Mouse (Mus musculus) CD8-positive naive resting alpha-beta T cell, adult 2 months (primary cell): ENCODE data around the gene Gm13691.
"Not testable (repeated sequence)": the region's sequence is repeated elsewhere in the genome, so short reads cannot be mapped to it uniquely, and the experiment has no call there.

Experiments
- DNase-seq, 2 experiments: peaks; one replicate each; pipeline ENCODE4 v3.0.0; 2022; ENCODE audit warnings: low read depth in 2 of 2, low spot score in 2 of 2

Gene Gm13691

DNA sequence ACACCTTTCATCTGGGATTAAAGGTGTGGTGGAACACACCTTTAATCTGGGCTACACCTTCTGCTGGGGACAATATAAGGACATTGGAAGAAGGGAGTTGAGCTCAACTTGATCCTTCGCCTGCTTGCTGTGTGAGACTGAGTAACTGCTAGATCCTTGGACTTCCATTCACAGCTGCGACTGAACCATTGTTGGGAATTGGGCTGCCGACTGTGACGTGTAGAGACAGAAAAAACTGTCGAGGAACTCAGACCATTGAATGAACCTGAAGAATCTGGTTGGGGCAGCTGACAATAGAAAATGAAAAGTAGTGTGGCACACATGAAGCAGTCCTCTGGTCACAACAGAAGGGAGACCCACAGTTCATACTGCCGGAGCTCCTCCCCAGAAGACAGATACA lies at the start of gene Gm13691:
Gene Gm13691 (plus strand): TSS at position 301 of the 400 bp plus-strand sequence.
- not testable (repeated sequence) for DNase-seq

GRCm38 (mm10) chr2:83940931-83941361 lies 49.4 kb upstream of the Gm13691 start, which contains the start of gene Zswim2:
TSS of gene Zswim2 (minus strand) at chr2:83941228.
- DNase-seq: peak in 1 of 2 experiments; percentile 20

DNA sequence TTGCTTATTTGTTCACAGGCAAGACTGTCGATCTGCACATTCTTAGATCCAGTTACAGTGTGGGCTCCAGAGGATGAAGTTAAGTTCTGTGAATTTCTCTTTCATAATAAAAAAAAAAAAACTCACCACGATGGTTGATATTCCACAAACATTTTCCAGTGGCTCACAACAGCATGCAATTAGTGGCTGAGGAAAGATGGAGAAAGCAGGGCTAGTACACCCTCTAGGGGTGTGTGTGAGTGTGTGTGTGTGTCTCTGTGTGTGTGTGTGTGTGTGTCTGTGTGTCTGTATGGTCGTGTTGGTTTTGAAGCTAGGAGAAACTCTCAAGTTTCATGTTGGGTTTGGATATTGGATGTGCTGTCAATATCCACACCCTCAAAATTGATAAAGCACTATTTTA lies 49.0 kb upstream of the Gm13691 start:
- DNase-seq: no peak

DNA sequence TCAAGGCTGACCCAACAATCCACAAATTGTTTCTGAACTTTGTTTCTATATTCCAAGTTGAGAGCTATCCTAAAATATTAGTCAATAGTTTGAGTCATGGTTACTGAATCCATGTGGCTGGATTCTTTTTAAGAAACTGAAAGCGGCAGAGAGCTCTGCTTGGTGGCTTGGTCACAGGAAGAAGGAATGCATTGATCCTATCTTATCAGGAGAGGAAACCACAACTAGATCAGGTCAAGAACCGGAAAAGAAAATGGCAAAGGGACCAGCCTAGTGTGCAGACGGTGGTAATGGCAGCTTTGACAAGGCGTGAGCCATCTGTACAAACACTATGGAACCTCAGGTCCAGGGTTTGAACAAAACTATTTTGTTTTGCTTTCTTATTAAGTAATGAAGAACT lies 48.6 kb upstream of the Gm13691 start:
- no peak for DNase-seq

DNA sequence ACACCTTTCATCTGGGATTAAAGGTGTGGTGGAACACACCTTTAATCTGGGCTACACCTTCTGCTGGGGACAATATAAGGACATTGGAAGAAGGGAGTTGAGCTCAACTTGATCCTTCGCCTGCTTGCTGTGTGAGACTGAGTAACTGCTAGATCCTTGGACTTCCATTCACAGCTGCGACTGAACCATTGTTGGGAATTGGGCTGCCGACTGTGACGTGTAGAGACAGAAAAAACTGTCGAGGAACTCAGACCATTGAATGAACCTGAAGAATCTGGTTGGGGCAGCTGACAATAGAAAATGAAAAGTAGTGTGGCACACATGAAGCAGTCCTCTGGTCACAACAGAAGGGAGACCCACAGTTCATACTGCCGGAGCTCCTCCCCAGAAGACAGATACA lies 35.0 kb upstream of the Gm13691 start, which contains the start of gene Gm13698:
Gene Gm13698 (plus strand): TSS at position 301 of the 400 bp plus-strand sequence.
- not testable (repeated sequence) for DNase-seq

- not testable (repeated sequence) for DNase-seq
Observed at GRCm38 (mm10) chr2:83961203-83961602, 29.1 kb upstream of the Gm13691 start, which contains the start of gene Gm13693. TSS of gene Gm13693 (plus strand) at chr2:83961503.

GRCm38 (mm10) chr2:83967013-83967412 lies 23.3 kb upstream of the Gm13691 start, which contains the start of gene Gm13695:
TSS of gene Gm13695 (plus strand) at chr2:83967313.
- not testable (repeated sequence) for DNase-seq

DNA sequence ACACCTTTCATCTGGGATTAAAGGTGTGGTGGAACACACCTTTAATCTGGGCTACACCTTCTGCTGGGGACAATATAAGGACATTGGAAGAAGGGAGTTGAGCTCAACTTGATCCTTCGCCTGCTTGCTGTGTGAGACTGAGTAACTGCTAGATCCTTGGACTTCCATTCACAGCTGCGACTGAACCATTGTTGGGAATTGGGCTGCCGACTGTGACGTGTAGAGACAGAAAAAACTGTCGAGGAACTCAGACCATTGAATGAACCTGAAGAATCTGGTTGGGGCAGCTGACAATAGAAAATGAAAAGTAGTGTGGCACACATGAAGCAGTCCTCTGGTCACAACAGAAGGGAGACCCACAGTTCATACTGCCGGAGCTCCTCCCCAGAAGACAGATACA lies 17.5 kb upstream of the Gm13691 start, which contains the start of gene Gm13696:
Gene Gm13696 (plus strand): TSS at position 301 of the 400 bp plus-strand sequence.
- DNase-seq: not testable (repeated sequence)

DNA sequence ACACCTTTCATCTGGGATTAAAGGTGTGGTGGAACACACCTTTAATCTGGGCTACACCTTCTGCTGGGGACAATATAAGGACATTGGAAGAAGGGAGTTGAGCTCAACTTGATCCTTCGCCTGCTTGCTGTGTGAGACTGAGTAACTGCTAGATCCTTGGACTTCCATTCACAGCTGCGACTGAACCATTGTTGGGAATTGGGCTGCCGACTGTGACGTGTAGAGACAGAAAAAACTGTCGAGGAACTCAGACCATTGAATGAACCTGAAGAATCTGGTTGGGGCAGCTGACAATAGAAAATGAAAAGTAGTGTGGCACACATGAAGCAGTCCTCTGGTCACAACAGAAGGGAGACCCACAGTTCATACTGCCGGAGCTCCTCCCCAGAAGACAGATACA lies 11.7 kb upstream of the Gm13691 start, which contains the start of gene Gm13694:
Gene Gm13694 (plus strand): TSS at position 301 of the 400 bp plus-strand sequence.
- not testable (repeated sequence) for DNase-seq

DNA sequence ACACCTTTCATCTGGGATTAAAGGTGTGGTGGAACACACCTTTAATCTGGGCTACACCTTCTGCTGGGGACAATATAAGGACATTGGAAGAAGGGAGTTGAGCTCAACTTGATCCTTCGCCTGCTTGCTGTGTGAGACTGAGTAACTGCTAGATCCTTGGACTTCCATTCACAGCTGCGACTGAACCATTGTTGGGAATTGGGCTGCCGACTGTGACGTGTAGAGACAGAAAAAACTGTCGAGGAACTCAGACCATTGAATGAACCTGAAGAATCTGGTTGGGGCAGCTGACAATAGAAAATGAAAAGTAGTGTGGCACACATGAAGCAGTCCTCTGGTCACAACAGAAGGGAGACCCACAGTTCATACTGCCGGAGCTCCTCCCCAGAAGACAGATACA lies 5.9 kb upstream of the Gm13691 start, which contains the start of gene Gm13697:
Gene Gm13697 (plus strand): TSS at position 301 of the 400 bp plus-strand sequence.
- DNase-seq: not testable (repeated sequence)

DNA sequence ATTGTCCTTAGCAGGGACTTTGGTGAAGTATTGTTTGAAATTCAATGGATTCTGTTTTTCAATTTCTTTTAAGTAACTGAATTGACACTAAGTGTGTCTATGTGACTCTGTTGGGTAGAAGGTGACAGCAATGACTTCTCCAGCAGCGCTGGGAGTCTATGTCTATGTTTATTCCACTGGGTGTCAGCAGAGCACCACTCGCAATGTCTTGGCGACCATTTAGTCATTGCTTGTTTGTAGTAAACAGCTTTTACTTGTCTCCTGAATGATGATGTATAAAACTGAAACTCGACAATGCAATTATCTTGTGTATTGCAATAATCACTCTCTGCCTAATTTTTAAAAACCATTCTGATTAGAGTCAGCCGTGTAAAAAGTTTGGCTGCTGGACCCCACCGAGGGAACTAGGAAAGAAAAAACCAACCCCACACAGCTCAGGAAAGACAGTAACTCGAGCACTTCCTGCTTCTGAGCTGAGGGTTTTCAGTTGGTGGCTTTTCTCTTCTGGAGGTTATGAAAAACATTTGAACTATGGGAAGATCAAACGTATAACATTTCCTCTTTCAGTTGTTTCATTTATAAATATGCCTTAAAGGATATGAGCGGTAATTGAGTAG lies 3.4 kb downstream of the Gm13691 start:
- peak; percentile 55 to 71 for DNase-seq

- DNase-seq: not testable (repeated sequence)
Observed at GRCm38 (mm10) chr2:83994526-83994925, 4.2 kb downstream of the Gm13691 start.

GRCm38 (mm10) chr2:84008913-84009312 lies 18.6 kb downstream of the Gm13691 start:
- no peak for DNase-seq

- DNase-seq: no peak
Observed at GRCm38 (mm10) chr2:84009818-84010217, 19.5 kb downstream of the Gm13691 start.

DNA sequence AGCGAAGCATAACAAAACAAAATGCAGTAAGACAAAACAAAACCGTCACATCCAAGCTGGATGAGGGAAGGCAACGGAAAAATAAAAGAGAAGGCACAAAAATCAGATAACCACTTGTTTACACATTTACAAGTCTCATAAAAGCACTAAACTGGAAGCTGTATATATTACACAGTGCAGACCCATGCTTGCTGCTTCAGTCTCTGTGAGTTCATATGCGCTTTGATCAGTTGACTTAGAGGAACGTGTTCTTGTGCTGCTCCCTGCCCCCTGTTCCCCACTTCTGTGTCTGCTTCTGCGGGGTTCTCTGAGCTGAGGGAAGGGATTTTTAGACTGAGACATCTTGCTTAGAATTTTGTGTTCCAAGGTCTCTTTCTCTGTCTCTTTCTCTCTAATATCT lies 24.2 kb downstream of the Gm13691 start:
- no peak for DNase-seq

GRCm38 (mm10) chr2:84016291-84016690 lies 25.9 kb downstream of the Gm13691 start:
- peak; percentile 61 to 63 for DNase-seq

DNA sequence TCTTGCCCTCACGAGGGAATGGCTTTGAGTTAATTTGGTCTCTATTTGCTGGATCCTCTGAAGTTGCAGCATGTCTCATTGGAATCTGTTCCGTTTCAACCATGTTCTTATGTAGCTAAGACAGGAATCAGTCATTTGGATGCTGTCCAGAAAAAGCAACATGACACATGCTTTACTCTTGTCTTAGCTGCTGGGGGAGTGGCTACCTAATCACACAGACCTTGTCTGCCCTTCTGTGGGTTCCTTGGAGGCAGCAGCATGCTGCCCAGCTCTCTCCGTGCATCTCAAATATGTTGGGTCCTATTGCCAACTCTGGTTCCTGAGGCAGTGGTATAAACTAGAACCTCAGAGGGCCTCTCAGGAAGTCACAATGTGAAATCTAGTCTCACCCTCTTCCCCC lies 28.0 kb downstream of the Gm13691 start:
- no peak for DNase-seq

DNA sequence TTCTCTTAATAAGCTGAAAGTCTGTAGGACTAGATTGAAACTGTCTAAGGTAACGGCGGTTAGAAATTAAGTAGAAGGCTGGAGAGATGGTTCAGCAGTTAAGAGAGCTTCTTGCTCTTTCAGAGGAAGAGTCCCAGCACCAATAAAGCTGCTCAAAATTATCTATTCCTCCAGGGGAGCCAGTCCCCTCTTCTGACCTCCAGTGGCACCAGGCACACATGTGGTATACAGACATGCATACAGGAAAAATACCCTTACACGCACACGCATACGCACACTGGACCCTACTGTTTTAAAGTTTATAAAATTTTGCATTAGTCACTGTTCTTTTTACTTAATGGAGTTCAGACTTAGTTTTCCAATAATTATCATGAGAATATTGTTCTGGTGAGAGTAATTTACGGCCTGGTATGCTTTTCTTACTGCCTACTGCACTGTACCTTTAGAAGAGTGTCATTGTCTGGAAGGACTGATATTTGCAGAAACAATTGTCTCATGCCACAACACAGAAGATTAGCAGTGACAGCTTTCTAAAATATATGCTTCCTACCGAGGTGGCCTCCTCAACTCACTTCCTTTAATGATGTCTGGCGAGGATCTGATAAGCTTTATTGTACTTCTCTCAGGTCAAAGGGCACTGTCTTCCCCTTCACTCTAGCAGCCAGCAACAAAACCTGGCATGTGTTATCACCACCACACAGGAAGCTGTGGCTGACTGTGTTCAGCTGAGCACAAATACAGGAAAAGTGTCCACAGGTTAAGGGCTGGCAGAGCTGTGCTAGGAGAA lies 29.4 kb downstream of the Gm13691 start:
- DNase-seq: peak; percentile 23 to 30

- DNase-seq: no peak
Observed at GRCm38 (mm10) chr2:84021930-84022329, 31.6 kb downstream of the Gm13691 start.

DNA sequence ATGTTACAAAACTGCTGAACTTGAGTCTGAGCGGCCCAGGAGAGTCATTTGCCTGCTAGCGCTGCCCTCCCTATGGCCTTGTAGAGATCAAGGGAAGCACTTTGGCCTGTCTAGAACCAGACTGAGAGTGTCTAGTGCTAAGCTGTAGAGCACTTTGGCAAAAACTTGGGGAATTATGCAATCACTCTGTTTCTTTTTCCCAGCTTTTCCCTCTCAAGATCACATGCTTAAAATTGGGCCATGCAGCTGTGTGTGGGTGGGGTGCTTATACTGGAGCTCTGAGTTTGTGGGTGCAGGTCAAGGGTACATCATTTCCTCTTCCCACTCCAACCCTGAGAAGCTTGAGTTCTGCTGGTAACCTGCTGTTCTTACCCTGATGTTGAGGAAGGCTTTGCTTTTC lies 32.6 kb downstream of the Gm13691 start:
- DNase-seq: no peak

- no peak for DNase-seq
Observed at GRCm38 (mm10) chr2:84023319-84023718, 33.0 kb downstream of the Gm13691 start.

GRCm38 (mm10) chr2:84025217-84025616 lies 34.9 kb downstream of the Gm13691 start:
- DNase-seq: no peak
